Mouse (Mus musculus): Measurements from ENCODE around the gene Map3k4. TPM values are rescaled to one million over a fixed set of nuclear protein-coding genes. Genes with fewer than 3 reads are reported as not detected.
"Not testable (repeated sequence)": the region's sequence is repeated elsewhere in the genome, so short reads cannot be mapped to it uniquely, and the experiment has no call there.

Map3k4 gene
- total and polyA plus RNA-seq, 2 experiments from 2014 or later: 37.1 to 47.9 TPM

DNA sequence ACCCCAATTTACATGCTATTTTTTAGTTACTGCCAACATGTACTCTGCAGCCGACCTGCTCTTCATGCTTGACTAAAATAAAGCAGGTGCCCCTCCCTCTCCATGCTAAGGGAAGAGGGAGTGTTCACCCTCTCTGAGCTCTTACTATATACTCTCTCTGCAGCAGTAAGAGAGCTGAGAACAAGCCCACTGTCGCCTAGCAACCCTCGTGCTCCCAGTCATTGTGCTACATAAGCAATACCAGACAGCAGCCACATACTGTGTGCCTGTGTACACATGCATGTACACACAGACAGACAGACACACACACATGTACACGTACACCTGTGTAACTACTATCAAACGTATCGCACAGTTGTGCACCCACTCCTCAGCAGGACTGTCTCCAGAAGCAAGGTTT lies 88.4 kb downstream of the Map3k4 start:
- TF ChIP-seq CTCF (IDR thresholded peaks at IDR 0.05): no peak
- DNase-seq (ENCODE audit: low spot score): peak; percentile 59
- Histone ChIP-seq H3K9me3 (ENCODE audit: low read length) (no peaks in the 10 kb centered on the region), H3K27me3 (ENCODE audit: insufficient read depth, low read length) (no peaks in the 10 kb centered on the region), H3K9ac (replicated peaks; ENCODE audit: low read length, poor library complexity, severe bottlenecking) (no peak overlapping the region), H3K4me1 (ENCODE audit: insufficient read depth, low read length) (no peaks in the 10 kb centered on the region), H3K4me2 (ENCODE audit: low read depth, low read length, poor library complexity, severe bottlenecking) (no peak overlapping the region), H3K36me3 (ENCODE audit: insufficient read depth, low read length) (peaks cover 62% of the 10 kb centered on the region), H3K4me3 (ENCODE audit: low read depth, low read length) (no peak overlapping the region), H3K27ac (ENCODE audit: low read depth, low read length) (0 out of 2 replicates have a peak overlapping the region, but pooled peaks have one; percentile 38)
- WGBS: 71% methylated on average over 6 of the region's 6 CpGs
- ATAC-seq (ENCODE audit: low FRiP score): peak; percentile 21; the same call in 1 of the 2 replicates

DNA sequence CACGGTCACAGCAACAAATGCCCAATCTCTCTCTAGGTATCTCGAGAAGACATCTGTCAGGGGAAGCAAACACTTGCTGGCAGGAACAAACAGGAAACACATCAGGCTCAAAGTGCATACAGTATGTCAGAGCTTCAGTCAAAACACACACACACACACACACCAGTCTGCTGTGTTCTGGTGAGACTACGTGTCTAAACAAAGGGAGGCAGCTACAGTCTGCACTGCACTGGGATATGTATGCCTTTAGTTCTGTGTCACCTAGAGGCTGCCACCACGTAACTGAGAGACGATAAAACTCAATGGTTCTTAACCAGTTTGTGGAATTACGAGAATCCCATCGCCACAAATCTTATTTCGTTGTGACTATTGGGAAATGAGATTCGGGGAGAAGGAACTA lies 88.8 kb downstream of the Map3k4 start:
- H3K4me2 ChIP-seq (ENCODE audit: low read depth, low read length, poor library complexity, severe bottlenecking): no peak overlapping the region
- H3K9ac ChIP-seq (replicated peaks; ENCODE audit: low read length, poor library complexity, severe bottlenecking): no peak overlapping the region
- ATAC-seq (ENCODE audit: low FRiP score) (no peak), DNase-seq (ENCODE audit: low spot score) (no peak)
- peaks cover 59% of the 10 kb centered on the region for H3K36me3 ChIP-seq (ENCODE audit: insufficient read depth, low read length)
- WGBS: 80% methylated on average over 9 of the region's 9 CpGs
- H3K9me3 ChIP-seq (ENCODE audit: low read length): no peaks in the 10 kb centered on the region
- H3K27ac ChIP-seq (ENCODE audit: low read depth, low read length): 0 out of 2 replicates have a peak overlapping the region, but pooled peaks have one; percentile 38
- H3K4me1 ChIP-seq (ENCODE audit: insufficient read depth, low read length): no peaks in the 10 kb centered on the region
- H3K27me3 ChIP-seq (ENCODE audit: insufficient read depth, low read length): no peaks in the 10 kb centered on the region
- TF ChIP-seq CTCF (IDR thresholded peaks at IDR 0.05): no peak
- no peak overlapping the region for H3K4me3 ChIP-seq (ENCODE audit: low read depth, low read length)

DNA sequence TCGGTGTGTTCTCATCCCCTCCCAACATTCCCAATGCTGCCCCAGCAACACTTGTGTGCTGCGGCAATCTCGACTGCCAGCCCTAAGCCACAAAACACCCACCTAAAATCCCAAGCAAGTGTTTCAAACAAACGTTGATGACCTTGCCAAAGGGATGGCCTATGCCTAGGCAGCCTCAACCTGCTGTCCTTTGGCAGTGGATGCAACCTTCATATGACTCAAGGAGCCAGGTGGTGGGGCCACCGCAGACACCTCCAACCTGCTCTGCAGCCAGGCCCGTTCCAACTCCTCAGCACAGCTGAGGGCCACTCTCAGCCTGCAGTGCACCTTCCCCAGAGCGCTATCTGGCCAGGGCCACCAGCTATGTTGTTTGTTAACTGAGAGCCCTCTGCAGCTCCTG lies 90.1 kb downstream of the Map3k4 start:
- no peak for ATAC-seq (ENCODE audit: low FRiP score)
- Histone ChIP-seq H3K4me2 (ENCODE audit: low read depth, low read length, poor library complexity, severe bottlenecking) (no peak overlapping the region), H3K27ac (ENCODE audit: low read depth, low read length) (no peak overlapping the region), H3K4me1 (ENCODE audit: insufficient read depth, low read length) (no peaks in the 10 kb centered on the region), H3K4me3 (ENCODE audit: low read depth, low read length) (no peak overlapping the region), H3K27me3 (ENCODE audit: insufficient read depth, low read length) (no peaks in the 10 kb centered on the region), H3K9me3 (ENCODE audit: low read length) (no peaks in the 10 kb centered on the region), H3K36me3 (ENCODE audit: insufficient read depth, low read length) (peaks cover 50% of the 10 kb centered on the region), H3K9ac (replicated peaks; ENCODE audit: low read length, poor library complexity, severe bottlenecking) (no peak overlapping the region)
- DNase-seq (ENCODE audit: low spot score): no peak
- no peak for TF ChIP-seq CTCF (IDR thresholded peaks at IDR 0.05)
- WGBS: 93% methylated on average over 7 of the region's 7 CpGs

DNA sequence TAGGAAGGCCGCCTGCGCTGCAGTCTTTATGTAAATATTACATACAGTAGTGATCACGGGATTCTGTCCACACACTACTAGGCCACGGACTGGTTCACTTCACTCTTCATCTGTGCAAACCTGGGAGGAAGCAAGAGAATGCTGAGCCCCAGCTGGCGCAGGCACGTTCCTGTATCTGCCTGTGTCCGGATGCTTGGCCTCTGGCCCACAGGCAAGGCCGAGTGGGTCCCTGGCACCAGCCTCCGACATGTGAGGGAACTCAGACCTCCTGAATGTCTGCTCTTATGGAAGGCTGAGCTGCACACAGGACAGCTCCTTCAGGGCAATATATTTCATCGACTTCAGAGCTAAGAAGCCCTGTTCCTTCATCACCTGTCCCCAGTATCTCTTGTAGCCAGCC lies 90.6 kb downstream of the Map3k4 start:
- H3K4me1 ChIP-seq (ENCODE audit: insufficient read depth, low read length): no peaks in the 10 kb centered on the region
- no peak overlapping the region for H3K4me3 ChIP-seq (ENCODE audit: low read depth, low read length)
- H3K4me2 ChIP-seq (ENCODE audit: low read depth, low read length, poor library complexity, severe bottlenecking): no peak overlapping the region
- no peaks in the 10 kb centered on the region for H3K9me3 ChIP-seq (ENCODE audit: low read length)
- H3K27ac ChIP-seq (ENCODE audit: low read depth, low read length): no peak overlapping the region
- ATAC-seq (ENCODE audit: low FRiP score): no peak
- peaks cover 47% of the 10 kb centered on the region for H3K36me3 ChIP-seq (ENCODE audit: insufficient read depth, low read length)
- no peak overlapping the region for H3K9ac ChIP-seq (replicated peaks; ENCODE audit: low read length, poor library complexity, severe bottlenecking)
- whole genome bisulfite sequencing: 85% methylated on average over 10 of the region's 10 CpGs
- no peak for TF ChIP-seq CTCF (IDR thresholded peaks at IDR 0.05)
- no peak for DNase-seq (ENCODE audit: low spot score)
- H3K27me3 ChIP-seq (ENCODE audit: insufficient read depth, low read length): no peaks in the 10 kb centered on the region

DNA sequence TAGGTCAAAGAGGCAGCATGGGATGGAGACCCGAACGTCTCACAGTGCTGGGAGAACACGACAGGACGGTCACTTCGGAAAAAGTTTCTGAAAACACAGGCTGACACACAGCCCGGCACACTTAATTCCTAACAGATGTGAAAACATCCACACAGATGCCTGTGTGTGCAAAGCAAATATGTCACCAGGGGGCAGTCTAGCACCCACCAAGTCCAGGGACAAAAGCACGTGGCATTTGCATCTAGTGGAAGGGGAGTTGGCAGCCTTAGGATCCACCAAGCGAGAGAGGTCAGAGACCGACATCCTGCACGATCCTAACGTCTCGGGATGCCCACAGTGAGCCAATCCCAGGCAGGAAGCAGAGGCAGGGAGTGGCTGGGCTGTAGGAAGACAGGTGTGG lies 92.0 kb downstream of the Map3k4 start:
- peaks cover 45% of the 10 kb centered on the region for H3K36me3 ChIP-seq (ENCODE audit: insufficient read depth, low read length)
- H3K4me3 ChIP-seq (ENCODE audit: low read depth, low read length): no peak overlapping the region
- H3K27ac ChIP-seq (ENCODE audit: low read depth, low read length): no peak overlapping the region
- 63% methylated on average over 12 of the region's 12 CpGs for WGBS
- peak; percentile 57 for DNase-seq (ENCODE audit: low spot score)
- H3K4me2 ChIP-seq (ENCODE audit: low read depth, low read length, poor library complexity, severe bottlenecking): no peak overlapping the region
- no peak overlapping the region for H3K9ac ChIP-seq (replicated peaks; ENCODE audit: low read length, poor library complexity, severe bottlenecking)
- ATAC-seq (ENCODE audit: low FRiP score): no peak
- peak; percentile 73 for TF ChIP-seq CTCF (IDR thresholded peaks at IDR 0.05)
- H3K27me3 ChIP-seq (ENCODE audit: insufficient read depth, low read length): no peaks in the 10 kb centered on the region
- no peaks in the 10 kb centered on the region for H3K4me1 ChIP-seq (ENCODE audit: insufficient read depth, low read length)
- no peaks in the 10 kb centered on the region for H3K9me3 ChIP-seq (ENCODE audit: low read length)

DNA sequence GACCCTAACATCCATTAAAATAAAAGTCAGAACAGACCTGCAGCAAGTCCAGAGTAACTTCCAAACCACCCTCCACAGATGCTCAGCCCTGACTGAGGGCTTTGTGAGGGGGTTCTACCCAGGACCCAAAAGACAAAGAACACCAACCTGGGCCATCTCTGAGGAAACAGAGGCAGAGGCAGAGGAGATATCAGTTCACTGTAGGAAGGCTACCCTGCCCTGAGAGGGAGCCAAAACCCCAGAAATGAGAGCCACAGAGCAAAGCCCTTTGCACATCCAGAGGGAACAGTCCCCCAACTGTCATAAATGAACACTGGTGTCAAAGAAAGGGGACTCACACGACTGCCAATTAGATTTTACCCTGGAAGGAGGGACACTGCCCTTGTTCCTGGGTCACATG lies 93.4 kb downstream of the Map3k4 start:
- H3K9me3 ChIP-seq (ENCODE audit: low read length): no peaks in the 10 kb centered on the region
- no peaks in the 10 kb centered on the region for H3K27me3 ChIP-seq (ENCODE audit: insufficient read depth, low read length)
- peak; percentile 44 for TF ChIP-seq CTCF (IDR thresholded peaks at IDR 0.05)
- no peak overlapping the region for H3K4me2 ChIP-seq (ENCODE audit: low read depth, low read length, poor library complexity, severe bottlenecking)
- 67% methylated on average over 1 of the region's 1 CpGs for WGBS
- H3K36me3 ChIP-seq (ENCODE audit: insufficient read depth, low read length): peaks cover 41% of the 10 kb centered on the region
- DNase-seq (ENCODE audit: low spot score) (no peak), ATAC-seq (ENCODE audit: low FRiP score) (no peak)
- H3K27ac ChIP-seq (ENCODE audit: low read depth, low read length): no peak overlapping the region
- no peak overlapping the region for H3K9ac ChIP-seq (replicated peaks; ENCODE audit: low read length, poor library complexity, severe bottlenecking)
- H3K4me1 ChIP-seq (ENCODE audit: insufficient read depth, low read length): no peaks in the 10 kb centered on the region
- H3K4me3 ChIP-seq (ENCODE audit: low read depth, low read length): no peak overlapping the region

DNA sequence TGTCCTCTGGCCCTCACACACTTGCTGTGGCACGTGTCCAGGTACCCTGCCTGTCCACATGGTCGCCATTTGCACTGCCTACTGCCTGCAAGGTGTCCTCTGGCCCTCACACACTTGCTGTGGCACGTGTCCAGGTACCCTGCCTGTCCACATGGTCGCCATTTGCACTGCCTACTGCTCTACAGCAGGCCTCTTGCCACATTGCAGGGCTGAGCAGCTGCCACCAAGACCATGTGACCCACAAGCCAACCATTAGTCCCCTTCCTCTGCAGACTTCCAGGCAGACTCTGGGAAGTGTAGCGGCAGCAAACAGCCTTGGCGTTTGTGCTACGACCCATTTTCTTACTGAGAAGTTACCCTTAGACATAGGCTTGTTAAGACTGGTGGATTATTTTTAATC lies 94.0 kb downstream of the Map3k4 start:
- not testable (repeated sequence) for H3K4me1 ChIP-seq (ENCODE audit: insufficient read depth, low read length); H3K4me2 ChIP-seq (ENCODE audit: low read depth, low read length, poor library complexity, severe bottlenecking); H3K27me3 ChIP-seq (ENCODE audit: insufficient read depth, low read length); H3K9me3 ChIP-seq (ENCODE audit: low read length); H3K4me3 ChIP-seq (ENCODE audit: low read depth, low read length); H3K27ac ChIP-seq (ENCODE audit: low read depth, low read length); H3K9ac ChIP-seq (replicated peaks; ENCODE audit: low read length, poor library complexity, severe bottlenecking)
- DNase-seq (ENCODE audit: low spot score): peak; percentile 61
- WGBS: 84% methylated on average over 5 of the region's 7 CpGs
- peak; percentile 32; the same call in 1 of the 2 replicates for ATAC-seq (ENCODE audit: low FRiP score)
- H3K36me3 ChIP-seq (ENCODE audit: insufficient read depth, low read length): peaks cover 43% of the 10 kb centered on the region

Data from midbrain, postnatal 0 days (tissue).